Mouse (Mus musculus) megakaryocyte, embryonic 14.5 days (primary cell): ENCODE results near the gene Eppin. TPM values are rescaled to one million over a fixed set of nuclear protein-coding genes. Genes with fewer than 3 reads are reported as not detected.
"Not testable (repeated sequence)": the region's sequence is repeated elsewhere in the genome, so short reads cannot be mapped to it uniquely, and the experiment has no call there.

Experiments used
- H3K27me3 ChIP-seq: replicated peaks from 2 replicates; pipeline ENCODE3; 2012; ENCODE audit warnings: inconsistent platforms
- H3K36me3 ChIP-seq: replicated peaks from 2 replicates; pipeline ENCODE3; 2012; ENCODE audit warnings: low read length, inconsistent platforms, mixed read lengths
- H3K4me1 ChIP-seq: 2 replicates; pipeline ENCODE4 v1.6.1; 2012; ENCODE audit warnings: inconsistent platforms
- H3K4me3 ChIP-seq: replicated peaks from 2 replicates; pipeline ENCODE3; 2012; ENCODE audit warnings: moderate library complexity, mild to moderate bottlenecking, inconsistent platforms
- H3K9me3 ChIP-seq: 2 replicates; pipeline ENCODE4 v1.6.1; 2012; ENCODE audit warnings: inconsistent platforms
- FLI1 ChIP-seq: IDR thresholded peaks from 2 replicates; pipeline ENCODE4 v1.6.1; 2012; ENCODE audit warnings: low read length, inconsistent platforms, mixed read lengths
- GATA1 ChIP-seq: IDR thresholded peaks from 3 replicates; pipeline ENCODE4 v1.6.1; 2012; ENCODE audit warnings: mixed read lengths, low read length, inconsistent platforms, borderline replicate concordance
- polyA plus RNA-seq: library from polyadenylated mRNA; stranded (reverse); fragments of >175 nt; gene quantifications from 2 replicates; pipeline ENCODE4 v1.2.3, GENCODE M21; 2012; ENCODE audit warnings: low replicate concordance; ENCODE audit not compliant: insufficient read depth

Eppin gene
- polyA plus RNA-seq, 1 experiment, result not detected

DNA sequence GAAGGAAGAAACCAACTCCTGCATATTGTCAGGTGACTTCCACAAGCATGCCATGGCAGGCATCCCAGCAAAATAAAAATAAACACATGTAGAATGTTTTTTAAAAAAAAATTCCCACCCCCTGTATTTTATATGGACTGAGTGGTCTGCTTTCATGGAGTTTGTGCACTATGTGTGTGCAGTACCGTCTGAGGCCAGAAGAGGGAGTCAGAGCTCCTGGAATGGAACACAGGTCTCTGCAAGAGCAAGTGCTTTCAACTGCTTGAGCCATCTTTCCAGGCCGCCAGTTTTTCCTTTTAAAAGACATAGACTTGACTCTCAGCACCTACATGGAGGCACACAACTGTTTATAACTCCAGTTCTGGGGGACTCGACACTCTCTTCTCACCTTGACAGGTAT is 10.1 kb upstream of the Eppin start:
- H3K36me3 ChIP-seq, result no peaks in the 10 kb centered on the region
- no peak for TF ChIP-seq GATA1
- no peak for TF ChIP-seq FLI1
- no peaks in the 10 kb centered on the region for H3K4me1 ChIP-seq
- H3K9me3 ChIP-seq, result peaks cover 22% of the 10 kb centered on the region
- H3K4me3 ChIP-seq, result no peak overlapping the region
- peaks cover 28% of the 10 kb centered on the region for H3K27me3 ChIP-seq

DNA sequence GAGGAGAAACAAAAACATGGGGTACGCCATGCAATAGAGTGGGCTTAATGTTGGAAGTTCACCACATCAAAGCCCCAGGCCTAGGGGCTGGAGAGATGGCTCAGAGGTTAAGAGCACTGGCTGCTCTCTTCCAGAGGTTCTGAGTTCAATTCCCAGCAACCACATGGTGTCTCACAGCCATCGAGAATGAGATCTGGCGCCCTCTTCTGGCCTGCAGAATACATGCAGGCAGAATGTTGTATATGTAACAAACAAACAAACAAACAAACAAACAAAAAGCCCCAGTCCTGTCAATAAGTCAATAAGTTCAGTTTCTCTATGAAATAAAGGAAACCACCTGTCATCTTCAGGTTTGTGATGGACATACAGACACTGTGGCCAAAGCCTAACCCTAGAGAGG is 6.8 kb upstream of the Eppin start:
- Histone ChIP-seq H3K27me3 (peaks cover 21% of the 10 kb centered on the region), H3K4me1 (no peaks in the 10 kb centered on the region), H3K36me3 (no peaks in the 10 kb centered on the region), H3K4me3 (no peak overlapping the region), H3K9me3 (peaks cover 22% of the 10 kb centered on the region)
- TF ChIP-seq GATA1, result no peak

DNA sequence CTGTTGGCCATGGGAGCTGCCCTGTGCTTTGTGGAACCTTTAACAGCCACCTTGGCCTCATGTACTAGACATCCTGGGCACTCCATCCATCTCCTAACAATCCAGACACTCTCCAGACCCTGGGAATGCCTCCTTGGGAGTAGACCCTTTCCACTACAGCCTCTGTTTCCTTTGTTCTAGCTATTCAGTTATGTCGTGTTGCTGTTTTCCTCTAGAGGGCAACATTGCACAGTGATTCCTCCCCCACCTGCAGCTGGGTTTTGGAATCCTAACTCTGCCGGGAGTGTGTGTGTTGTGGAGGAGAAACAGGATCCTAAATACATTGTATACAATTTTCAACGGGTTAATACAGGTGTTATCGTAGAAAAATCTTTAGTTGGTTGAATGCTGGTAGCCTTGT is 1.4 kb downstream of the Eppin start:
- TF ChIP-seq GATA1, result no peak
- no peak for TF ChIP-seq FLI1
- H3K27me3 ChIP-seq, result peaks cover 38% of the 10 kb centered on the region
- no peaks in the 10 kb centered on the region for H3K9me3 ChIP-seq
- H3K4me3 ChIP-seq, result no peak overlapping the region
- H3K4me1 ChIP-seq, result no peaks in the 10 kb centered on the region
- H3K36me3 ChIP-seq, result no peaks in the 10 kb centered on the region

DNA sequence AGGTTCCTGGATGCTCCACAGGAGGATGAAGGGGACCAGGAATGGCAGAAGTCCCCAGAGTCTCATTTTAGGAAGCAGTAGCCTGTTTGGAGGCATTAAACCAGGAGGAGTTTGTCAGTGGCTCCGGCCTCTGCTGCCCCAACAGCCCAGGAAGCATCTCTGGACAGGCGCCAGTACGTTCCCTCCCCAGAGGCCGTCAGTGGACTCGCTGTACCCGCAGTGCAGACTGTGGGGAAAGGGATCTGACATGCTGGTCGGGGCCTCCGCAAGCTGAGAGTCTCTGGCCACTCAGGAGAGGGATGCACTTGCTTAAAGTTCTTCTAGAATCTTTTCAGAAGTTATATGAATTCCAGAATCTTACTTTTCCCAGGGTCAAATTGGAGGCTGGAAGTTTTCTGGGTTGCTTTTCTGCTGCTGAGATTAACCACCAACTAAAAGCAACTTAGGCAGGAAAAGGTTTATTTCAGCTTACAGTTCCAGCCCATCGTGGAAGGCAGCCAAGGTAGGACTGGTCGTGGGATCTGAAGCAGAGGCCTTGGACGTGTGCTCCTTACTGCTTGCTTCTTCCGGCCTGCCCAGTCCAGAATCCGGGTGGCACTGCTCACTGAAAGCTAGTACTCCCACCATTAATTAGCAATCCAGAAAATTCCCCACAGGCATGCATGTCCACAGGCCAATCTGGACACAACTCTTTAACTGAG is 8.2 kb downstream of the Eppin start, which contains the start of gene Wfdc6a:
TSS of gene Wfdc6a (minus strand) at position 423 of the 701 bp plus-strand sequence.
- H3K4me1 ChIP-seq, H3K4me3 ChIP-seq, H3K9me3 ChIP-seq, H3K36me3 ChIP-seq: not testable (repeated sequence)
- peaks cover 37% of the 10 kb centered on the region for H3K27me3 ChIP-seq

DNA sequence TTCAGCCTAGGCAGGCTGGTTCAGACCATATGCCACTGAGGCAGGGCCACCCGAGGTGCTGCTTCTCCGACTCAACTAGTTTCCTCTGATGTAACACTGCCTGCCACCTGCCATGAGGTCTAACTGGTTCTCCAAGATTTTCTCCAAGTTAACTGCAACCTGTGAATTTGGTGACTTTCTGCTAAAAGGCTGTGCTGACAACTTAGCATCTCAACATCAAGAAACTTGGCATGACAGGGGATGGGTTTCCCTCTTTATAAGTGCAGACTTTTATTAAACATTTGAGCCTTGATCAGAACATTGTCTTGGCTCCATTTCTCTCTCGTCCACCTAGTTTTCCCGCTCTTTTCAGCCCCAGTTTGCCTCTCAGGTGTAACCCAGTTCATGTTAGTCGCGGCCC is 20.0 kb downstream of the Eppin start, which contains the start of gene Spint3:
TSS of gene Spint3 (minus strand) at position 101 of the 400 bp plus-strand sequence.
- H3K4me3 ChIP-seq, H3K36me3 ChIP-seq: not testable (repeated sequence)
- H3K27me3 ChIP-seq, result peaks cover 41% of the 10 kb centered on the region

DNA sequence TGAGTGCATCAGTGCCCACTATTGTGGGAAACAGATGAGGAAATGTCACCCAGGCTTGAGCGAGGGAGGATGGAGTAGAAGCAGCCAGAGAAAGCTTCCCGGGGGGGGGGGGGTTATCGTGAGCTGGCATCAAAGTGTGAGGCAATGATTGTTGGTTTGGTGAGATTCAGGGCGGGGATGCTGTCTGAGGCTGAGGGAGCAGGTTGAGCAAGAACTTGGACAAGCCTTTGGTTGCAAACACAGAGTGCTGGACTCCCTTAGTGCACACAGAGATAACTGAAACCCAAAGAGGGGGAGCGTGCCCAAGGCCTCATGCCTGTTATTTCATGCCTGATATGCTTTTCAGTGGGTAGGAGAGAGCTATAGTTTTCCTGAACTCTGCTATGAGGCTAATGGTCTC is 25.9 kb downstream of the Eppin start:
- peaks cover 67% of the 10 kb centered on the region for H3K27me3 ChIP-seq
- no peak overlapping the region for H3K4me3 ChIP-seq
- TF ChIP-seq GATA1 (no peak), FLI1 (no peak)
- H3K4me1 ChIP-seq, result peaks cover 7% of the 10 kb centered on the region
- H3K36me3 ChIP-seq, result no peaks in the 10 kb centered on the region
- H3K9me3 ChIP-seq, result peaks cover 14% of the 10 kb centered on the region

More for the DNA sequence above, 20.0 kb downstream of the Eppin start, which contains the start of gene Spint3:
- not testable (repeated sequence) for H3K4me1 ChIP-seq, H3K9me3 ChIP-seq

DNA sequence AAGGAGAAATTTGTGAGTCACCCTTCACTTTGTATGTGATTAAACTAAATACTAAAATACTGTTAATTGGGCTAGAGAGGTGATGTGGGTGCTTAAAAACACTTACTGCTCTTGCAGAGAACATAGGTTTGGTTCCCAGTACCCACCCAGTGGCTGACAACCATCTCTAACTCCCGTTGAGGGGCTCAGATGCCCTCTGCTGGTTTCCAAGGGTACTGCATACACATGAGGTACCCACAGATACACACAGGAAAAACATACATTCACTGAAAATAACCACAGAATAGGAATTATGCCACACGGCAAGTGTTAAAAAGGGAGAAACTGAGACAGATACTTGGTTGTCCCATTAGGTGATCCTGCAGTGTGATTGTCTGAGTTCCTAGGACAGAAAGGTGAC is 26.4 kb downstream of the Eppin start:
- H3K4me3 ChIP-seq, result no peak overlapping the region
- H3K27me3 ChIP-seq, result peaks cover 68% of the 10 kb centered on the region
- peaks cover 7% of the 10 kb centered on the region for H3K4me1 ChIP-seq
- peaks cover 18% of the 10 kb centered on the region for H3K9me3 ChIP-seq
- no peaks in the 10 kb centered on the region for H3K36me3 ChIP-seq
- no peak for TF ChIP-seq FLI1
- no peak for TF ChIP-seq GATA1

DNA sequence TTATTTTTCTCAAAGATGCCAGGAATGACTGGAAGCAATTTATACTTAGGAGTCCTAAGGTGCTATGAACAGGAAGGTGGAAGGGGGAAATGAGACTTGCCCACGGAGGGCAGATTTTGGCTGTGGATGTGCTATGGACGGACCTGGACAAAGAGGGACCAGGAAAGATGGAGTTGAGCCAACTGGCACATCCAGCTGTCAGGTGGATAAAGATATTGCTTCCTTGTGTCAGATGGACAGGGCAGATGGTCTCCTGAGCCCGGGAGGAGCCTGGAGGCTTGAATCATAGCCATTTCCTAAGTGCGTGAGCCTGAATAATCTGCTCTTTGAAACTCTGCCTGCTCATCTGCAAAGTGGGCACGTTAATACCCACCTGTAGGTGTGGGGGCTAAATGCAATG is 29.0 kb downstream of the Eppin start:
- peaks cover 32% of the 10 kb centered on the region for H3K9me3 ChIP-seq
- peaks cover 63% of the 10 kb centered on the region for H3K27me3 ChIP-seq
- TF ChIP-seq FLI1, result no peak
- no peak for TF ChIP-seq GATA1
- H3K4me1 ChIP-seq, result peaks cover 14% of the 10 kb centered on the region
- H3K4me3 ChIP-seq, result no peak overlapping the region
- no peaks in the 10 kb centered on the region for H3K36me3 ChIP-seq

DNA sequence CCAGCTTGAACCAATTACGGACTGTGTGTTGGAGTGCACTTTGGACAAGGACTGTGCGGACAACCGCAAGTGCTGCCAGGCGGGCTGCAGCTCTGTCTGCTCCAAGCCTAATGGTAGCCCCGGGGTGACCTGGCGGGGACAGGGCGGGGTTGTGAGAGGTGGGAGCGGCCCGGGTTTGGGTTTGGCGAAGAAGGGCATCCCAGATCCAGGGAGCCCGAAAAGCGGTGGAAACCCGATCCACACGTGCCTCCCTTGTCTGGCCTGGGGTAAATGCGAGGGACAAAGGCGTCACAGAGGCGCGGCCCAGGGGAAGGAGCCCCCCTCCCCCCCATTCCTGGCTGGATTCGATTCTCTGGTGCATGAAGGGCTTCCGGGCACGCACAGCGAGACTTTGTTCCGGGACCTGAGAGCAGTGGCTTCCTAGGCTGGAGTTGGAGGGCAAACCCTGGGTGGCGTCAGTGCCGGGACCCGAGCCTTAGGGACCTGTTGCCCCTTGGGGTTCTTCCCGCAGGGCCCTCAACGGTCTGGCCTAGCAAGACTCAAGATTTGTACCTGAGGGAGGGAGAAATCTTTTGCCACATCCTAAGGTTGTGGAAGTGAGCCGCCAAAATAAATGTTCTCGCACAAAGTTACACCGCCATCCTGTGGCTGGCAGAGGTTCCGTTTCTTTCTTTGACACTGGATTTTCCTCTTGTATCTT is 29.9 kb downstream of the Eppin start:
- H3K36me3 ChIP-seq, result no peaks in the 10 kb centered on the region
- H3K27me3 ChIP-seq, result peaks cover 58% of the 10 kb centered on the region
- H3K4me1 ChIP-seq, result peaks cover 23% of the 10 kb centered on the region
- H3K4me3 ChIP-seq, result peak overlapping the region; percentile 84
- TF ChIP-seq GATA1 (no peak), FLI1 (no peak)
- H3K9me3 ChIP-seq, result peaks cover 32% of the 10 kb centered on the region

DNA sequence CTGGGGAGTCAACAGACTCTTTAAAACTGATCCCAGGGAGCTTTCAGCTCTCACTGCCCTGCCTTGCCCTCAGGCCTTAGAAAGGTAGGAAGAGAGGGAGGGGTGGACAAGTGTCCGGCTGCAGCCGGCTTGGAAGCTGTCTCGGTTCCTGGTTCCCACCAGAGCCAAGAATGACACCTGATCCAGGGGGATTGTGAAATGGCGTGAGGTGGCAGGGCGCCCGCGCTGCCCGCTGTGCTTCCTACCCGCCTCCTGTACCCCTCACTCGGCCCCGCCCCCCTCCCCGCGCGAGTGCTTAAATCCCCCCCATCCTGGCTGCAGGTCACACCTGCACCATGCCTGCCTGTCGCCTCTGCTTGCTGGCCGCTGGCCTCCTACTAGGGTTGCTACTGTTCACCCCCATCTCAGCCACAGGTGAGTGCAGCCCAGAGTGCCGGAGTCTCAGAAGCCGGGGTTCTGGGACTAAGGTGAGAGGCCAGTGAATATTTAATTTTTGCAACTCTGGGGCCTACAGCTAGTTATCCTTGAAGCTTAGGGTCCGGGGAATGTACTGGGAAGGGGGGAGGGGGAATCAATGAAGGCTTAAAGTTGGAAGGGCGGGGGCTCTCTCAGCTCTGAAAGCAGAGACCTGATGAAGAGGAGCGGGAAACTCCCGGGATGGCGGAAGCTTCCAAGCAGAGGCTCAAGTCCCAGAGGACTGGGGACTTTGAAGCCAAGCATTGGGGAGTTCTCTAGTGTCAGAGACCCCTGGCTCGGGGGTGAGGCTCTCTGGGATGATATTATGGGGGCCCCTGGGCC is 30.8 kb downstream of the Eppin start, which contains the start of gene Wfdc2:
TSS of gene Wfdc2 (plus strand) at position 23 of the 798 bp plus-strand sequence.
- Histone ChIP-seq H3K4me1 (peaks cover 30% of the 10 kb centered on the region), H3K27me3 (peaks cover 59% of the 10 kb centered on the region), H3K36me3 (no peaks in the 10 kb centered on the region), H3K9me3 (peaks cover 32% of the 10 kb centered on the region), H3K4me3 (peak within 1 kb of the TSS; percentile 84)
- no peak for TF ChIP-seq FLI1
- no peak for TF ChIP-seq GATA1
